Mouse (Mus musculus) large intestine, adult 2 months (tissue): Measurements from ENCODE around the gene Hist1h2bk. TPM values are rescaled to one million over a fixed set of nuclear protein-coding genes. Genes with fewer than 3 reads are reported as not detected.
A peak's percentile ranks its signal among the peaks of the same experiment; 100 is the strongest.

Source experiments
- DNase-seq: peaks from one replicate; pipeline ENCODE4 v3.0.0-alpha.2; 2012; ENCODE audit warnings: low read depth, low spot score
- WGBS: fragments of 180-500 bp; shearing (Covaris S2); methylation state at CpG from one replicate; pipeline ENCODE4 v1.1.7; 2018; 5-methylcytosine and 5-hydroxymethylcytosine counted together
- polyA plus RNA-seq: library from polyadenylated mRNA; depleted of rRNA; stranded (reverse); fragments of >200 nt; gene quantifications from 2 replicates; pipeline ENCODE4 v1.2.3, GENCODE M21; 2012; rRNA removed

Hist1h2bk gene
- polyA plus RNA-seq: 29.1 and 34.6 TPM in 2 replicates

DNA sequence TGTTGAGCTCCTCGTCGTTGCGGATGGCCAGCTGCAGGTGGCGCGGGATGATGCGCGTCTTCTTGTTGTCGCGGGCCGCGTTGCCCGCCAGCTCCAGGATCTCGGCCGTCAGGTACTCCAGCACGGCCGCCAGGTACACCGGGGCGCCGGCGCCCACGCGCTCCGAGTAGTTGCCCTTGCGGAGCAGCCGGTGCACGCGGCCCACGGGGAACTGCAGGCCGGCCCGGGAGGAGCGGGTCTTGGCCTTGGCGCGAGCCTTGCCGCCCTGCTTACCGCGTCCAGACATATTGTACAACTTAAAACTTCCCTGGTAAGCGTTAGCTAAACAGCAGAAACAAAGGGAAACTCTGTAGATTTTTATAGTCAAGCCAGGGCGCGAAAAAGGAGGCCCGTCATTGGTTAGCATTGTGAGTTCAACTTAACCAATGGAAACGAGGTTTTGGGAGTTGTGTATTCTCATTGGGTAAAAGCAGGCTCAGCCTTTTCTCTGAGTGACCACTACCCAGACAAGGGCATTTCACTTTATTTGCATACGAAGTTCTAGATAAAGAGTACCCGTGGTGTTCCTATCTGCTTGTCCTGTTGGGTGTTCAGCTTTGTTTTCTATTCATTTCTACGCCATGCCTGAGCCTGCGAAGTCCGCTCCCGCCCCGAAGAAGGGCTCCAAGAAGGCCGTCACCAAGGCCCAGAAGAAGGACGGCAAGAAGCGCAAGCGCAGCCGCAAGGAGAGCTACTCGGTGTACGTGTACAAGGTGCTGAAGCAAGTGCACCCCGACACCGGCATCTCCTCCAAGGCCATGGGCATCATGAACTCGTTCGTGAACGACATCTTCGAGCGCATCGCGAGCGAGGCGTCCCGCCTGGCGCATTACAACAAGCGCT lies at the start of gene Hist1h2bk, which contains the start of gene Hist1h2ah:
Gene Hist1h2bk (plus strand): TSS at position 604 of the 882 bp plus-strand sequence.
Gene Hist1h2ah (minus strand): TSS at position 302 of the 882 bp plus-strand sequence.
- DNase-seq: peak; percentile 94
- WGBS: under 1% methylated on average over 26 of the region's 69 CpGs

DNA sequence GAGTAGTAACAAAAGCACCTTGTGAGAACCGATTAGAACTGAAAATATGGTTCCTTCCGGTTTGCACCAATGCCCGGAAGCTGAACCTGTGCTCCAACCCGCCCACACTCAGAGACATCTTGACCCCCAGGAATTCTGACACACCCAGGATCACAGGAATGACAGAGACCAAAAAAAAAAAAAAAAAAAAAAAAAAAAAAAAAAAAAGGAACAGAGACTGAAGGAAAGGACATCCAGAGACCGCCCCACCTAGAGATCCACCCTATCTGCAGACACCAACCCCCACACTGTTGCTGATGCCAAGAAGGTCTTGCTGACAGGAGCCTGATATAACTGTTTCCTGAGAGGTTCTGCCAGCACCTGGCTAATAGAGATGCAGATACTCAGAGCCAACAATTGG lies 43.1 kb upstream of the Hist1h2bk start:
- WGBS: 89% methylated on average over 5 of the region's 5 CpGs
- DNase-seq: no peak

GRCm38 (mm10) chr13:21993957-21994738 lies 41.5 kb upstream of the Hist1h2bk start:
- WGBS: 9% methylated on average over 22 of the region's 22 CpGs
- no peak for DNase-seq

DNA sequence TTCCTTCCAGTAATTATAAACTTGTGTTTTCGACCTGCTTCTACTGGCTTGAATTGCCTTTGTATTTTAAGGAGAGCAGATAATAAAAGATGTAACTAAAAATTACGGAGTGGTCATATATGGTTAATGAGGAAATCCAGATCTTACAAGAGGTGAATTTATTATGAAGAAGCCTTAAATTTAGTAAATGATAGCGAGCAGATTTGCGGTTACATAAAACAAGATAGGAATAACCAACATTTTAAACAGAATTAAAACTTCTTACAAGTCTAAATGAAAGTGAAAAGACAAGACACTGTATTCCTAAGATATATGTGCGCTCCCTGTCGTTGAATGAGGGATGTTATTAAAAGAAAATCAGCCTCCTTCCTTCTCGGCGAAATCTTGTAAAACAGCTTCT lies 40.8 kb upstream of the Hist1h2bk start:
- DNase-seq: no peak
- WGBS: 8% methylated on average over 8 of the region's 8 CpGs

DNA sequence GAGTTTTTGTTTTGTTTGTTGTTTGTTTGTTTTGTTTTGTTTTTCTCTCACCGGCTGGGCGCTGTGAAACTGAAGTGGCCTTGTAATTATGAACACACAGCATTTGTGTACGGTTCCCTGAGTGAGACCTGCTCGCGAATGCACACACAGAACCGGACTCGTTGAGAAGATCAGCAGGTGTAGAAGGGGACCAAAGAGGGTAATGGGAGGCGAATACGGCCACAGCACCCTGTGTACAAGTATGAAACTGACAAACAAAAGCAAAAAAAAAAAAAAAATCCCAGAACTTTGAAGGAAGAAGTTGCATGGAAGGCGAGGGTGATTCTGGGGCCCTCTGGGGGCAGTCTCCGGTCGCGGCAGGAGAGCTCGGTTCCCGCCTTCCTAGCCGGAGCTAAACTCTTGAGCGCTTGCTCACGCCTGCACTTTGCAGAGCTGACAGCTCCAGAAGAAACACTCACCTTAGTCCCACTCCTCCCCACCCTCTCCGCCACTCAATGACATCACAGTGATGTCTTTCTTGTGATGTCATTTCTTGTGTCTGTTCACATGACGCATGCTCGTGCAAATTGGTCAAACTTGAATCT lies 40.2 kb upstream of the Hist1h2bk start:
- DNase-seq: no peak
- 3% methylated on average over 21 of the region's 21 CpGs for WGBS

DNA sequence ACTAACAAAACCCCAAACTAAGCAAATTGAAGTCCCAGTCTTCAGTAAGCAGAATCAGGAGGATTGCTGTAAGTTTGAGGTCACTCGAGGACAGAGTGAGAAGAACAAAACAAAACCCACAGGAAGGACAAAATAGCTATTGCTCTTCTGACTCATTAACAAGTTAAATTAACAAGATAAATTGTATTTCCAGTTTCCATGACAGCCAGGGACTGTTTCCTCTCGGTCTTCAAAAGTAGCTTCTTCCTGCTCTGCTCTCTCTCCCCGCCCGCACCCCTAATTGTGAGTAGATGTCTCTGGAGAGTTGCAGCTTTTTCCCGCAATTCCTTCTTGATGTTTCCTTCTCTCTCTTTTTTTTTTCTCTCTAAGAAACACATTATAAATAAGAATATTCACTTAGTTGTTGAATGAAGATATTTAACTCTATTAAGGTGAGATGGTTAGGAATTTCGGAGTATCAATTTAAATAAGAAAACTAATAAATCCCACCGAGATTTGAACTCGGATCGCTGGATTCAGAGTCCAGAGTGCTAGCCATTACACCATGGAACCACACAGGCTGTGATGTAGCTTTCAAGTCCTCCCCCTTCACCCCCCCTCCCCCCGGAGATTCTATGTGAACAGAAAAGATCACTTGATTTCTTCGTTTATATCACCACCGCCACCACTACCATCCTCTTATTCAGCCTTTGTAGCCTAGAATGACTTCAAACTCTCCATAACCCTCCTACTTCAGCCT lies 39.4 kb upstream of the Hist1h2bk start:
- no peak for DNase-seq
- WGBS: 8% methylated on average over 12 of the region's 12 CpGs

DNA sequence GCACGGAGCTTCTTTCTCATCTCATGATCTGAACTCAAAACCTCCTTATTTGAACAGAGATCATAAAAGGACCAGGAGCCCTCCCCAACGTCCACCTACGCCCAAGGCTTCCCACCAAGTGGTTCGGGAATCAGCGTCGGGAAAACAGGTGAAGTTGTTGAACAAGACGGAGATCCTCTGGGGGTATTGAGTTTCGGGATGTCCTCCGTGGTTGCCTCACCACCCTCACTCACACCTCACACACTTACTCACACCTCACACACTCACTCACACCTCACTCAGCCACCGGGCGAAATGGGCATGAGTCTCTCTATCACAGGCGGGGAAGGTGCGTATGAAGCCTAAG lies 38.9 kb upstream of the Hist1h2bk start:
- no peak for DNase-seq
- WGBS: 8% methylated on average over 13 of the region's 13 CpGs

DNA sequence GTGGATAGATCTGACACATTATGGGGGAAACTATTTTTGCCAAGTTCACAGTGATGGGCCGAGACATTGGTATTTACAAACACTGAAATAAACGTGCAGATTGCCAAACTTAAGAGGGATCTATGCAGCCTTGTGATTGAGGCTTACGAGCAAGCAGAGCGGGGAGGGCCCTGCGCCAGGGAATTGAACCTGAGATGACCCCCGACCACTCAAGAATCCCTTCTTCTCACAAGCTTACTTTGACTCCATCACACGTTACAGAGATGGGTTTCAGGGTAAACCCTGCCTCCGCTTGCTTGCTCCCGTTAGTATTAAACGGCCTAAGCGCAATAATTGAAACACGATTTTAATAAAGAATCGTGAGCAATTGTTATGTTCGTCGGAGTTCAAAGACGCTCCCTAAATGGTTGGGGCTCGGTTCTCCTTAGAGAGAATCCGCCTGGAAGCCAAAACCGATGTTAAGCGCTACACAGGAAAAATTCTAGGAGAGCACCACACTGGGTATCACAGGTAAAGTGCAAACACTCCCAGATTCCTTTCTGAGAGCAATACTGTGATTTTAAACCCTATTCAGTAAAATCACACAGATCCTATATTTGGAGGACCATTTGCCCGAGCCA lies 38.4 kb upstream of the Hist1h2bk start:
- 11% methylated on average over 21 of the region's 21 CpGs for WGBS
- DNase-seq: no peak

- WGBS: 17% methylated on average over 4 of the region's 4 CpGs
- no peak for DNase-seq
Observed at GRCm38 (mm10) chr13:21997821-21998220, 37.8 kb upstream of the Hist1h2bk start.

DNA sequence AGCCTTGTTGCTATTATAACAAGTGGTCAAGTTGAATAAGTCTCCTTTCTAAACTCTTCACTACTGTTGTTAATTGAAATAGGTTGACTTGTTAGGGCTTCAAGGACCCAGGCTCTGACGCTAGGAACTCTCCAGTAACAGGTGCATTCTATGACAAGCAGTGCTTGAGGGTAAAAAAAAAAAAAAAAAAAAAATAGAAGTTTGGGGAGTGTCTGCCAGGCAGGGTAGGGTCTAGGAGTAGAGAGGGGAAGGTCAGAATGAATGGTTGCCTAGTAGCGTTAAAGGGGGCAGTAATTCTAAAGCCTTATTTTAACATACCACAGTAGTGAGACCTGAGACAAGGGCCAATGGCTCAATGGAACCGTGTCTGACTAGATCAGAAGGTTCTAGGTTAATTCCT lies 37.3 kb upstream of the Hist1h2bk start:
- 40% methylated on average over 3 of the region's 3 CpGs for WGBS
- DNase-seq: no peak

- WGBS: 52% methylated on average over 4 of the region's 4 CpGs
- DNase-seq: no peak
Observed at GRCm38 (mm10) chr13:21999147-21999546, 36.5 kb upstream of the Hist1h2bk start.

- DNase-seq: no peak
- WGBS: 64% methylated on average over 2 of the region's 2 CpGs
Observed at GRCm38 (mm10) chr13:22001346-22001745, 34.3 kb upstream of the Hist1h2bk start.

DNA sequence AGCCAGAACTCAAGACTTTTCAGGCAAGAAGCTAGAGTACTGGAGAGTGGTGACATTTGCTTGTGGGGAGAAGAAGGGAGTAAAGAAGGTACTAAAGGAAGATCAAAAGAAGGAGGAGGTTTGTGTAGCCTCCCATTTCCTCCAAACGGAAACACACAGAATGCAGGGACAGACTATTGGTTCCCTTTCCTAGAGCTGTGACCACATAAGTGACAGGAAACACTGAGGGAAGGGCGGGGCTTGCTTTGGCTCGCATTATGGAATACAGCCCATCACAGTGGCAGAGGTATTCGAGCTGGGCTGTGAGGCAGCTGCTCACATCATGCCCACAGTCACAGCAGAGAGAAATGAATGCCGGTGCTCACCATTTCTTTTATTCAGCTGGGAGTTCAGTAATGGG lies 33.8 kb upstream of the Hist1h2bk start:
- no peak for DNase-seq
- 25% methylated on average over 5 of the region's 5 CpGs for WGBS

DNA sequence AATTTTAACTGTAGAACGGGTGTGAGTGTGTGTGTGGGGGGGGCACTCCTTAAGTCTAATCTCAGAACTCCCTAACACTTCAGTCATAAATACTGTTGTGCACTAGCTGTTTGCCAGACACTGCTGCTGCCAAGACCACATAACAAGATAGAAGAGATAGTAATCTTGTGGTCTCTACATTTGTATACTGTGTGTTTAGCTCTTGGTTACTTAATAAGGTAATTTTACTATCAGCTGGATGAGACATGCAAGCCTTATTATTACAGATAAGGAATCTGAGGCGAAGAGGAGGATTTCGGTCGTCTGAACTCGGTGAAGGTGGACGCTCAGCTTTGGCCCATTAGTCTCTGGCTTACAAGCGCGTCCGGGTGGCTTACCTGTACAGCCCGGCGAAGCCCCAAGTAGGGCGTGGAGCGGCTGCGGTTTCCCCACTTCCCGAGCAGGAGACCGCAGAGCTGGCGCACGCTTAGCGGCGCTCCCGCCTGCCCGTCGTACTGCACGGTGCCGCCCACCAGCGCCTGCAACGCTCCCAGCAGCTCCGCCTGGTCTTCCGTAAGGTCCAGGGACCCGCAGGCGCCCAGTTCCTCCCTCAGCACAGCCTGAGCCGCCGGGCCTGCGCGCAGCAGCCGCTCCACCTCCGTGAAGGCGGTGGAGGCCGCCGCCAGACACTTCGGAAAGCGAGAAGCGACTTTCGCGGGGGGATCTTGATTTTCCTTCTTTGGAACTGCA lies 29.9 kb upstream of the Hist1h2bk start:
- under 1% methylated on average over 45 of the region's 45 CpGs for WGBS
- no peak for DNase-seq

DNA sequence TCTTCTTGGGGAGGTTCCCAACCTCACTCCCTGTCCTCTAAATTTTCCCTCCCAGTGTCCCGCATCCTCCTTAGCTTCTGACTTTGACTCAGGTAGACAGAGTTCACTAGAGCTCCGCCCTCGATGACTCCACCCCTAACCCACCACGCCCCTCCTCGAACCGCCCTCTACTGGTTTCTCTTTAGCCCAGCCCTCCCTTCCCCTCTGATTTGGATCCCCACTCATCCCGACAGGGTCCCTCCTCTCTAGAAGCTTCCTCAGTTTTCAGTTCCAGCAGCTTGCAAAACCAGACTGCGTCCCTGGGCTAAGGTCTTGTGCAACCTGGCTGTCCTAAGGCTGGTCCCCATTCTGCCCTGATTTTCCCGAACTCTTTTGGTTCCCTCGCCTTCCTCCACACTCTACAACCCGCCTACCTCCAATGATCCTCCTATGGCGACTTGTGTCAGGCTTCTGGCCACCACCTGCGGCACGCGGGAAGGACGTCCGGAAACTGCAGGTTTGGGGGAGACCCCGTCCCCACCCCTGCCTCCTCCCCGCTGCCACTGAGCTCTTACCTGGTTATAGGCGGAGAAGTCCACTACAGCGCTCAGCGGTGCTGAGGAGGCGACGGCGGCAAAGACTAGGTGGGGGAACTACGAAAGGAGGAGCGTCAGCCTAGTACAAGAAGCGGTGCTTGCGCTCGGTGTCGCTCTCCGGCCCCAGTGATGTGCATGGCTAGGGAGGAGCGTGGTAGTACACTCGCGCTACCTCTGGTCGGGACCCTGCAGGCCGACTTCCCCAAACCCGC lies 29.1 kb upstream of the Hist1h2bk start:
- WGBS: 1% methylated on average over 37 of the region's 38 CpGs
- DNase-seq: no peak

GRCm38 (mm10) chr13:22007121-22007510 lies 28.6 kb upstream of the Hist1h2bk start:
- DNase-seq: no peak
- WGBS: 13% methylated on average over 18 of the region's 18 CpGs

- DNase-seq: no peak
- WGBS: 68% methylated on average over 7 of the region's 7 CpGs
Observed at GRCm38 (mm10) chr13:22007872-22008271, 27.8 kb upstream of the Hist1h2bk start.

DNA sequence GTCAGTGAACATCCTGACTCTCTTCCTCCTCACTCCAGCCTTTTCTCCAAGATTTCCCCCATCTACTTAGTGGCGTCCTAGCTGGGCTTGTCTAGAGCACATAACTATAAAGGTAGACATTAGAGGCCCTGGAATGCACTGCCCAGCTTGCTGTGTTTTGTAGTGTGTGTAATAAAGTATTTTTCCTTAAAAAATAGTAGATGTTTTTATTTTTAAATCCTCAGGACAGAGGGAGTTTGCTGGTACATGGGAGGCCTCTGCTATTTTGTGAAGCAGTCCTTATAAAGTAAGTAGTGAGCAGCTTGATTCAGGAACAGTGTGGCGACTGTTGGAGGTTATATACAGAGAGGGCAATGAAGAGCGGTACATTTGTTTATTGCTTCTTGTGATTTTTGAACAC lies 27.0 kb upstream of the Hist1h2bk start:
- DNase-seq: no peak
- WGBS: 85% methylated on average over 3 of the region's 3 CpGs
